Mouse (Mus musculus): Measurements from ENCODE around the gene Gng8. TPM values are rescaled to one million over a fixed set of nuclear protein-coding genes. Genes with fewer than 3 reads are reported as not detected.

Gng8 gene
- polyA plus RNA-seq, 2 experiments from 2014 or later = not detected

DNA sequence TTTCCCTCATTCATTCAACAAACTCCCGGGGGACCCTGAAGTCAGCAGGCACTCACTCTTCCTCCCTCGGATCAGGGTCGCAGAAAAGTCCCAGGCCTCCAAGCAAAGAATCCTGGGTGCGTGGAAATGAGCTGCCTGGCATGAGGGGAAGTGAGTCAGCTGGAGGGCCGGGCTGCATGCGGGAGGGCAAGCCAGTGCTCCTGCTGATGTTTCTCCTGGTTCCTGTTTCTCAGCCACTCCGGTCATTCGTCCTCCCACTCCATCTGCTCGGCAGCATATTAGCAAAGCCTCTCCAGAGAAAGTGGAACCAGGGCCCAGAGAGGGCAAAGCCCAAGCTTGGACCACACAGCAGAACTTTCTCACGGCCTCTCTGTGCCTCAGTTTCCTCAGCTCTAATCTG is 18.3 kb downstream of the Gng8 start:
- ATAC-seq = no peak

DNA sequence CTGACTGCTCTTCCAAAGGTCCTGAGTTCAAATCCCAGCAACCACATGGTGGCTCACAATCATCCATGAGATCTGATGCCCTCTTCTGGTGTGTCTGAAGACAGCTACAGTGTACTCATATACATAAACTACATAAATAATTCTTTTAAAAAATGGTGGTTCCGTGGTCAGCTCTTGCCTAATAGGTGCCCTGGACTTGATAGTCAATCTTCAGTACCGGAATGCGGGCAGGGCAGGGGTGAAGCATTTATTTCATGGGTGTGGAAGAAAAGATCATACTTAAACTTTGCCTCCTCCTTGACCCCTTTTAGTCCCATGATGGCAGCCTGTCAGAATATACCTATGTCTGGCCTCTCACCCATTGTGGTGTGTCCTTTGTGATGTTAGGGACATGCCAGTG is 20.3 kb downstream of the Gng8 start:
- no peak for ATAC-seq

DNA sequence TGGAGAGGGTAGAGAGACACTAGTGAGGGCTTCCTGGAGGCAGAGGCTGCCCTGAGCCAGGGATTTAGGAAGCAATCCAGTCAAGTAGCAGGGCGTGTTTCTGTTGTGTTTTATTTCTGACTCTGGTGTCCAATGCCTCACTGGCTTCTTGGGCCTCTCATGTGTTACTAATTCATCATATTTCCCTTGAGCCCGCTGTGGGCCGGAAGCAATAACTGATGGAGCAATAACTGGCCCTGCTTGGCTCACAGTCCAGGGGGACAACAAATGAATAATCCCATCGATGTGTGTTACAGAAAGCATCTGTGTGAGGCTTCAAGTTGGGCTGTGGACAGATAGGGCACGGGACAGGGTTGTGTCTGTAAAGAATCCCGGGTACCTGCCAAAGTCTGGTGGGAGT is 20.8 kb downstream of the Gng8 start:
- no peak for ATAC-seq

DNA sequence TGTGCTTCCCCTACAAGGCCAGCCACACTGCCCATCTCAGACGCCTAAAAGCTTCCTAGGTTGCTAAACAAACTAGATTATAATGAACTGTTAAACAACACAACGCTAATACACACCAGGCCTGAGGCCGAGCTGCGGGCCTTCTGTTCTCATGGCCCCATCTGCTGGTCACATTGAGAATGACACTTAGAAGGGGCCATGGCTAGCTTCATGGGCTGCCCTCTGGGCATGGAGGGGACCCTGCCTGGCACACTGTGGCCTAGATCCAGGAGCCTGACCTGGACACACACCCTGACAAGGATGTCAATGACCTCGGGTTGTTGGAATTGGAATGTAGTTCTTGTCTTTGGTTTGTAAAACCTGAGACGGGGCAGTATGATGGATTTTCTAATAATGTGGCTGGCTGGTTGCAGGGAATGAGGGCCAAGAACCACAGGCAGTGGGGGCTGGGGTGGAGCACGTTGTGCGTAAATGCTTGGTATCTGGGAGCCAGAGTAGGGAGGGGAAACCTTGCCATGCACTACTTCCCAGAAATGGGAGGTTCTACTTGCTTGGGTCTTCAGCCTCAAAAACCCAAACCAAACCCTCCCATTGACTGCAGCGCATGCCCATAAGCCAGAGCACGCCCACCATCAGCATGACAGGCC is 22.3 kb downstream of the Gng8 start:
- peak; percentile 94 for ATAC-seq

DNA sequence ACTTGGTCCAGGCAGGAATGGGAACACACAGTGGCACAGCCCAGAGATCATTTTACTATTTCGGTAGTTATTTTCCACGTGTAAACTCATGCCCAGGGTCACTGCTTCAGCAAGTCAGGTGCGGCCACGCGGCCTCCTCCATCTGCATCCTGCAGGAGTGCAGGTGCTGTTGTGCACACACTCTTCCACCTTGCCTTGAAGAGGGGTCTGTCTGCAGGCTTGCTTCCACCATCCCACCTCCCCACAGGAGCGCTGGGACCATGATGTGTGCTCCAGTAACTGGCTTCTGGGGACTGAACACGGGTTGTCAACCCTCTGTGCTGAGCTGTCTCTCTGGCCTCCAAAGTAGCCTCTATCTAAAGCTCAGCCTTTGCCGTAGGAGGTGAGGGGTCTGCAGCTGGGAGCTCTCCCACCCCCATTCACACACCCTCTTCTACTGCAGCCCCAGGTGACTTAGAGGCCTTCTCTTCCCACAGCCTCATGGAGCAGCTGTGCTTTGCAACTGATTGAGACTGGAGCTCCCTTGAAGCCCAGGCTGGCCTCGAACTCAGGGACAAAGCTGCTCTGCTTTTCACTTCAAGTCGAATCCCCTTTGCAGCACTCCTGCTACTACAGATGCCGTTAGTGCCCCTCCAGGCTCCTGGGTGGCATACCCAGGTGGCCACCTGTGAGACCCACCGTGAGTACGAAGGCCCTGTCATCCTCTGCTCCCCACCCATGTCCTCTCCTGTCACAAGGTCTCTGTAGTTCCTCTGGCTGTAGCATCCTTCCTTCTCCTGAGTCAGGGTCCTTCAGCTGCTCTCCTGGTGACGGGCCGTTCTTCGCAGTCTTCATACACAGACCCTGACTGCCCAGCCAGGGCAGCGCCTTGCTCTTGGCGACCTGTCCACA is 23.1 kb downstream of the Gng8 start:
- ATAC-seq = no peak

DNA sequence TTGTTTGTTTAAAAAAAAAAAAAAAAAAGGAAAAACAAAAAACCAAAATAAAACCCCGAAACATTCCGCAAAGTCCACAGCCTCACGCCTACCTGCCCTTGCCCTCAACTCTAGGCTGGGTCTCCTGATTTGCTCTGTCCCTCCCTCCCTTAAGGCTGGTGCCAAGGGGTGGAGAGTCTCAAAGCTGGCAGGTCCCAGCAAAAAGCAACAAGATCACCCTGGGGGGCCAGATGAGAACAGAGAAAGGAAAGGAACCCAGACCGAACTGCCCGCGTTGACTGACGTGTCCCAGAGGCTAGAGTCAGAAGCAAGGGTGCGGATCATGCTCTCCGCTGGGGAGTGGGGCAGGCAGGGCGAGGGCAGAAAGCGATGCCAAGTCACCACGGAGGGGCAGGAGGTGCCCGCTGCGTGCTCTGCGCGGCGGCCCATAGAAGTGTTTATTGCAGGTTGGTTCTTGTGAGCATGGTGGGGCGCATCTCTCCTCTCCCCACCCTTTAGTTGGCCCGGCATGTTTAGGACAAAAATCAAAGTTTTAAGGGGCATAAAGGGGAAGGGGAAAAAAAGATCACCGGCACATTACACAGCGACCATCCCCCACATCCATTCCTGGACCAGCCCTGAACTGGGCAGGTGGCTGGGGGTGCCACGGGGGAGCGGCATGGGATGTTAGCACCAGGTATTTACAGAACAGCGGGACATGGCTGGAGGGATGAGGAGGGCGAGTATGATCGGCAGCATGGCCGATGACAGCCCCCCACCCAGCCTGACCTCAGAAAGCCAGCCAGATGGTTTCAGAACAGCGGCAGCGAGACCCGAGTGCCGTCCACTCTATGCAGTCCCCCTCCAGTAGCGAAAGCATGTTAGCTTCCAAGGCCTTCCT is 24.1 kb downstream of the Gng8 start:
- ATAC-seq = no peak

DNA sequence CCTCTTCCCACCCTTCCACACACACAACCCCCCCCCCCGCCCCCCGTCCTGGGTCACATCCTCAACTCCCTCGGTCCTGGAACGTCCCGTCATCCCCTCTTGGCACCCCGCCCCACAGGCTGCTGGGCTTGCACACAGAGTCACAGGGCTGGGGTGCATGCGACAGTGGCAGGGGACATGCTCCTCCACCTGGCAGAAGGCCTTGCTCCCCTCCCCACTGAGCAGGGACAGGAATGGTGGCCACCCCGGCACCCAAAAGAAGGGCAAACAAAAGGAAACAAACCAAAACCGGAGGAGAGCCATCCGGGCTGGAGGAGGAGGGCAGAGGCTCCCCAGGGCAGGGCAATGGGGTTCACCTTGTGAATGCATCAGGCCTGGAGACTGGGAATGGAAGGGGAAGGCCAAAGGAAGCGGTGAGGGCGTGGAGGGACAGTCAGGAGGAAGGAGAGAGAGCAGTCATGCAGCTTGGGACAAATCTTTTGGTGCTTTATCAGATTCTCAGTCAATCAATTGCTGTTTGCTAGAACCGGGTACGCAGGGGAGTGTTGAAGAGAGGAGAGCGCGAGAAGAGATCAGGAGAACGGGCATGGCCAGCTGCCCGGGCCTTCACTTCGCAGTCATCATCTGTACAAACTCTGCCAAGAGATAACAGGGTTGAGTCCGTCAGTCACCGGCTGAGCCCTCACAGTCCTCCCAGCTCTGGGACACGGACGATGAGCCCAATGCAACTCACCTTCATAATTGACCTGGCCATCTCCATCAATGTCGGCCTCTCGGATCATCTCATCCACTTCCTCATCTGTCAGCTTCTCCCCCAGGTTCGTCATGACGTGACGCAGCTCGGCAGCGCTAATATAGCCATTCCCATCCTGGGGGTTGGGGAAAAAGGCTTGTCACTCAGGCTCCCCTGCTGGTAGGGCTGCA is 25.0 kb downstream of the Gng8 start:
- ATAC-seq = no peak

DNA sequence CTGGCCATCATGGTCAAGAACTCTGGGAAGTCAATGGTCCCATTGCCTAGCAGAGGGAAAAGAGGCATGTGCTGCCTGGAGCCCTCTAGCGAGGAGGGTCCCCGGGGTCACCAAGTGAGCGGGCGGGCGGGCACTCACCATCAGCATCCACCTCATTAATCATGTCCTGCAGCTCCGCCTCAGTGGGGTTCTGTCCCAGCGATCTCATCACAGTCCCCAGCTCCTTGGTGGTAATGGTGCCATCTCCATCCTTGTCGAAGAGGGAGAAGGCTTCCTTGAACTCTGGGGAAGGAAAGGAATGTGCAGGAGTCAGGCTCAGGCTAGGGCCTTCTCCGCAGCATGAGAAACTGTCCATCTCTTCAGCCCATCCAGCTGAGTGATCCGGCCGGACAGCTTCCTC is 25.9 kb downstream of the Gng8 start:
- ATAC-seq = no peak

DNA sequence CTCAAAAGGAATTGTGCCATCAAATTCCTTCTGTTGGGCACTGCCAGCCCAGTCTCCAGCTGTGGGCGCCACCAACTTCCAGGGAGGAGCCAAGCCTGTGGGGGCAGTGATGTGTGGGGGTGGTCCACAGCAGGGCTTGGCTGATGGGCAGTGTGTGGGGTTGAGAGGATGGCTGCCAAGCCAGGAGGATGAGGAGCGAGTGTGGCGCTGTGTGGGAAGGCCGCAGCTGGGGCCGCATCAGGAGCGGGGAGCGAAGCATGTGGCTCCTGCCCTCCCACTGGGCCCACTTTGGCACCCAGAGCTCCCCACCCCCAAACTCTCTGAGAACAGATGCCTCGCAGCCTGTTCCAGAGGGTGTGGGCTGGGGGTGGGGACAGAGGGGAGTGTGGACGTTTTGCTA is 26.4 kb downstream of the Gng8 start:
- ATAC-seq = no peak

DNA sequence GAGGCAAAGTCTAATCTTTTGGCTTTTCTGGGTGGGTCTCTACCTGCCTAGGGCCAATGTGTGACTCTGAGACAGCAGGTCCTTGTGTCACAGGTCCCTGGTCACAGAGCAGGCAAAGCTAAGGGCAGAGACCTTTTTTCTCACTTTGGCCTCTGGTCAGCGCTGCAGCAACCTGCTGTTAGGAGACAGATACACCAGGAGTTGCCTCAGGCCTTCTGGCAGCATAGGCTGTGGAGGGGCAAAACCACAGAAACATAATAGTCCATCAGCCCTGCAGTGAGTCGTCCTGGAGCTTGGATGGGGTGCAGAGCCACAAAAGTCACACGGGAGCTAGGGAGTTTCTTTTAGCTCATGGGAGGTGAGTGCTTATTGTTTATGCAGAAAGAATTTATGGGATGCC is 27.1 kb downstream of the Gng8 start:
- no peak for ATAC-seq

DNA sequence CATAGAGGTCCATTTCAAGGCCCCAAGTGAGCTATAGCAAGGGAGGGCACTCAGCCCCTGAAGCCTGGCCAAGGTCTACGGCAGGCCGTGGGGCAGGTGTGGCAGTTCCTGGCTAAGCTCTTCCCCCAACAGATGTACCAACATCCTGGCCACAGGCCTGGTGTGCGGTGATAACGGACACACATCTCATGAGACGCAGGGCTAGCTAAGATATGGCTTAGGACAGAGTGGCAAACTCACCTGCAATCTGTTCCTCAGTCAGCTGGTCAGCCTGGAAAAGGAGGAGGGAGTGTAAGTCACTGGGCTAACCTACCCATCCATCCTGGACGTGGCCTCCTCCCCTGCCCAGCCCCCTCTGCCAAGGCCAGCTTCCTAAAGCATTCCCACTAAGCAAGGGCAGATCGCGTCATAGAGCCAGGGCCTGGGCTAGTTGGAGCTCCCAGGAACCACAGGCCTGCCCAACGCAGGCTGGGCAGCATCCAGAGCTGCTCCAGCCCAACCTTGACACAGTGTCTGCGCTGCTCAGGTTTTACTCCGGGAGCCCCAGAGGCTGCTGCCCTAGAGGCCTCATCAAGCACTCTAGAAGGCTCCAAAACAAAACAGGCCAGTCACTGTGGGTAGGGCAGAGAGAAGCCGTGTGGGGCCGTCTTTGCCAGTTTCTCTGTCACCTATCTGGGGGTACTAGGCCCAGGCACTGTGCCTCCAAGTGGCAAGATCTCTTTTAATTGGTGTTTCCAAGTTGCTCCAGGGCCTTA is 28.0 kb downstream of the Gng8 start:
- ATAC-seq = no peak

DNA sequence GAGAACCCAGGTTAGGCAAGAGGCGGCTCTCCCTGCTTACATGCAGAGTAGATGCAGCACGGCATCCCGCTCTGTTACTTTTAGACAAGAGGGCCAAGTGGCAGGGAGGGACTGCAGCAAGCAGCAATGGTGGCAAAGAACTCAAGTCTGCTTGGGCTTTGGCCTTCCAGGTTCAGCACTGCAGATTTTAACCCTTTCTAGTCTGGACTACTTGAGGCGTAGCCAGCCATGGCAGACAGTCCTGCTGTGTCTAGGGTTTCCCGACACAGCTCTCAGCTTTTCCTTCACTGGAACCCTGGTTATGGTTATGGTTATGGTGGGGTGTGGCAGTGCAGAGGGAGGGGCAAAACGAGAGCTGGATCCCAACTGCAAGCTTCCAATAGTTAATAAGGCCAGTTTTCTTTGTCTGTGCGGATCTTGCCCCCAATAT is 28.6 kb downstream of the Gng8 start:
- ATAC-seq = no peak

DNA sequence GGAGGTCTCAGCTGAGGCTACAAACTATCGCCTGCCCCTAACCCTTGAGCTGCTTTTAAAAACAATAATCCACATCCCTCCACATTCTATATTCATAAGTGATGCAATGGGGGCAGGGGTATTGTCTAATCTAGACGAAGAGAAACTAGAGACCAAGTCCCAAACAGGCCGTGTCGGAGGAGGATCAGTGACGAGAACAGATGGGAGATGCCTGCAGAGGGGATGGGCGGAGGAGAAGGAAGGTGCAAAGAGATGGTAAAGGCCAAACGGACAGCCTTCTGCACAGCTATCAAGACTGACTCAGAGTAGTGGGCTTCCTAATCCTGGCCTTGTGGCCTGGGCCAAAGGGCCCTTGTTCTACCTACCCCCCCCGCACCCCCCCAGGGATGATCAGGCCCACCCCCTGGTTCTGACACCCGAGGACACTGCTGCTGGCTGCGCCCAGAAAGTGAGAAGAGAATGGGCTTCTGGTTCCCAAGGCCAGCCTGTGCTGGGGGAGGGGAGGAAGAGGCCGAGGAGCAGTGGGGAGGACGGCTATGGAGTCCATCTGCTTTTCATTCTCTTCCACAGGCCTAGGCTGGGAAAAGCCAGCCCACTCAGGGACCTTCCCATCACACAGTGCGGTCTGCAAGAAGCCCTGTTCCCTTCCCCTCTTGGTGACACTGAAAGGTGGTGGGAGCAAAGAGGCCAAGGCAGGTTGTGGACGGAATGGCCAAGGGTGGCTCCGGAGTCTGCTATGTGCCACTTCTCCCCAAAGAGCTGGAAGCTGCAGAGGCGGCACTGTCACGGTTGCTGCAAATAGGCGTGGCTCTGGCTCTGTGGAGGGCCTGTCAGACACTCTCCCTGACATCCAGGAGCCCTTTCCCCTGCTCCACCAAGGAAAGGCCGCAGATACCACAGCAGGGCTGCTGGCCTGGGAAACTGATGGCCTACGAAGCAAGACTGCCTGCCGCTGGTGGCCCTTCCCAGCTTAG is 29.5 kb downstream of the Gng8 start:
- ATAC-seq = no peak

DNA sequence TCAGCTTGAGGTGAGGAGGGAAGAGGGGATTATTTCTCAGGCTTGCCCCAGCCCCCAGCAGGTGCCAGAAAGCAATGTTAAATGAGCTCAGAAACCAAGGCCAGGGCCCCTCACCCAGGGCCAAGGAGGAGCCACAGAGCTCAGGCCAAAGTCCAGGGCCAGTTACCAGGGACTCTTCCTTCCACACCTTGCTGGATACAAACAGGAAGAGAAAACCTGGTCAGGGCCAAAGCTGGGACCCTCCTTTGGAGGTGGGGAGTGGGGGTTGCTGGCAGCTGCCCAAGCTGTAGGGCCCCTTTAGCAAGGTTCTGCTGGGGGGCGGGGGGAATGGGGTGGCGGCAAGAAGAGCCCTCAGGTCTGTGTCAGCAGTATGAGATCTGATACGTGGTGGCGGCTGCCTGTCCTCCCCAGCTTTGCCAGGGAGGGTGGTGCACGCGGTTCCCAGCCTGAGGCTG is 30.3 kb downstream of the Gng8 start:
- no peak for ATAC-seq

DNA sequence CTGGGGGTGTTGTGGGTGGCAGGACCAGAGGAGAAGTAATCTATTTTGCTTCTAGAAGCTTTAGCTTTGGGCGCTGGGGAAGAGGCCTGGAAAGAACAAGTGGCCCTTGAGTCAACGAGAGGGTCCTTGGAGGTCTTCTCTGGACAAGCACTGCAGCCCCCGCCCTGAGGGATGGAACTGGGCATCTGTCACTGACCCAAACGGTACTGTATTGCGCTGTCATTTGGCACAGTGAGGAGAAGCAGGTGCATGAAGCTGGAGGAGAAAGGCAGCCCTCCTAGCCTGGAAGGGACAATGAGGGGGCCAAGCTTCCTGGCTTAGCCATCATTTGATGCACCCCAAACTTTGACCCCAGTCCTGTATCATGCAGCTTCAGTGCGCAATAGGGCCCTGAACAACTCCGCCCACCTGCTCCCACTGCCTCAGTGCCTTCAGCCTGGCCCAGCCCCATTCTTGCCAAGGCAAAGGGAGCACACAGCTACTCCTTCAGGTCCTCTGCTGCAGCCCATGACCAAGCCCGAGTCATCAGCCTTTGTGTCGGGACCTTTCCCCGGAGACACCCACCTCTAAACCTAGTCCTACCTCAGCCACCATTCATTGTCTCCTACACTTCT is 30.9 kb downstream of the Gng8 start:
- no peak for ATAC-seq

DNA sequence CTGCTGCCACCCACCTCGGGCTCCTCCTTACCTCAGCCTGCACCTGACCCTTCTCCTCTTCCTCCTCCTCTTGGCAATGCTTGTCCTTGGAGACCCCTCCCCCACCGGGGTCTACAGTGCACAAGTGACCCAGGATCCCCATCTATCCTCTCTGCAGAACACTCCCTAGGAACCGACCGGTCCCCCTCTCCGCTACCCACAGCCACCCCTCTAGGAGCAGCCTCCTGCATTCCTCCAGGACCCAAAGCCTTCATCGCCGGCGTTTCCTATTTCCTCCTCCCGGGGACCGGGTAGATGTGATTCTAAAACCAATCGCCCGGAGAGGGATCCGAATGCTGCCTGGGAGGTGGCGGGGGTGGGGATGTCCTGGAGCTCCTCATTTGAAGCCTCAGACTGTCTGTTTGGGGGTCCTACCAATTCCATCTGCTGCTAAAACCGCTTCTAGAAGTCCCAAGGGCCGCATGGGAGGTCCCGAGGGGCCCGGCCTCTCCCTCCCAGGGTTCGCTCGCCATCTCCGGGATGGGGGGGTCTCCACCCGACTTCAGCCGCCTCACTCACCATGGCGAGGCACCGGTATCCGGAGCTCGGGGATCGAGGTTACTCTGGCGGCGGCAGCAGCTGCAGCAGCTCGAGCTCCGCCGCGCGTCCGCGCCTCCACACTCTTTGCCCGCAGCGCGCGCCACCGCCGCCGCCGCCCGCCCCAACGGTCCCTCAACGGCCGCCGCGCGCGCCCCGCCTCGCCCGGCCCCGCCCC is 31.9 kb downstream of the Gng8 start:
- ATAC-seq = no peak

DNA sequence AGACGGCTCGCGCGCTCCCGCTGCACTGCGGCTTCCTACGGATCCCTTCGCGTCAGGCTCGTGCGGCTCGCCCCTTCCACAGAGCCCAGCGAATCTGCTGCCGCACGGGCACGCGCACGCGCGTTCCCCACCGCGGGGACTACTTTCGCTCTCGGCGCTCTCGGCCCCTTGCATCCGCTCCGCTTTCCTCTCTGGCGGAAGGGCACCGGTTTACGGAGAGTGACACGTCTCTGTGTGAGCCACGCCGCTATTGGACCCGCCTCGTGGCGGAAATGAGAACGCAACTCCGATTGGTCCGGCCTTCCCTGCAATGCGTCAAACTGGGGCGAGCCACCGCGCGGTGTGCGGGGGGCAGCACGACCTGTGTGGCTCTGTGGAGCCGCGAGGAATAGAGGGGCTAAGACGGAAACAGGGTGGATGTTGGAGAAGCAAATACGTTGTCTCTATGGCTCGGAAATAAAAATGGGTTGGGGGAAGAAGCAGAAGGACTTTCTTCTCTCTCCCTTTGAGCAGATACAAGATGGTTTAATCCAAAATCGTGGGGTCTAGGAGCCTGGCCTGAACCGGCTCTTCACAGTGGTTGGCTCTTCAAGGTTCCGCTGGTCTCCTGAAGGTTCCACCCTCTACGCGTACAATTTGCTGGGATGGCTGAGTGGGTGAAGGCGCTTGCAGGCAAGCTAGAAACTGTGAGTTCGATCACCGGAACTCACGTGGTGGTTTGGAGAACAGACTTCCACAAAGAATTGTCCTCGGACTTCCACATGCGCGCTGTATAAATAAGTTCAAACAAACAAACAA is 32.6 kb downstream of the Gng8 start, which contains the start of gene Calm3:
Gene Calm3, minus strand, starts transcription at position 78 of the 798 bp plus-strand sequence.
- peak; percentile 85 for ATAC-seq

DNA sequence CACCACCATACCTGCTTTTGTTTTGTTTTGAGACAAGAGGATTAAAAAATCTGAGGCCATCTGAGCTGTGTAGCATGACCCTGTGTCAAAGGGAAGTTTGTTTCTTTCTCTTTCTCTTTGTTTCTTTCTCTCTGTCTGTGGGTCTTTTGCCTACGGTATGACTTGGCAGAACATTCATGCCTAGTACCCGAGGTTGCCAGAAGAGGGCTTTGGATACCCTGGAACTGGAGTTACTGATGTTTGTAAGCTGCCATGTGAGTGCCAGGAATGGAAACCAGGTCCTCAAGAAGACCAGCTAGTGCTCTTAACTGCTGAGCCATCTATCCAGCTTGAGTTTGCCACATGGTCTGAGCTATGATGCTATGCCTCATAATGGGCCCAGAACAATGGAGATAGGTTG is 36.8 kb downstream of the Gng8 start:
- no peak for ATAC-seq
